Mouse (Mus musculus) embryonic fibroblast, embryonic 13.5 days (primary cell): ENCODE results near the gene Fbxw4.

ENCODE experiments used
- CTCF ChIP-seq: IDR thresholded peaks from 2 replicates; pipeline ENCODE4 v1.5.1; 2011; ENCODE audit warnings: mild to moderate bottlenecking, control low read depth, low read length, moderate library complexity, borderline replicate concordance; ENCODE audit not compliant: insufficient read depth
- POLR2A ChIP-seq: IDR thresholded peaks from 2 replicates; pipeline ENCODE4 v1.6.1; 2011; ENCODE audit warnings: low read depth, mild to moderate bottlenecking, control low read depth, low read length, moderate library complexity

DNA sequence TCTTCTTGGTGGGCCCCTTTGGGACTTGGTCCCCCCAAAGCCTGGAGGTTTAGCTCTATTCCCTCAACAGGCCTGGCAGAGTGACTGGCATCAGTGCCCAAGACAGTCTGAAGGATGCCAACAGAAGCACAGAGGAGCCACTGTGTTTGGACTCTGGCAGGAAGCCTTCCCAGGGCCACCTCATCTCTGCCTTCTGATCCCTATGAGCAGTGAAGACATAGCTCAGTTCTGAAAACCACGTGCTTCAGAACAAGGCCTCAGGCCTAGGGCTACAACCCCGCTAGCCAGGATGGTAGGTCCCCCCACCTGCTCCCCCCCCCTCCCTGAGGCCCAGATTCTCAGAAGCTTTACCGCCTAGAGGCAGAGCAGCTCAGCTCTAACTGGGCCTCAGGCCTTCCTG, 45.2 kb downstream of the Fbxw4 start:
- no peak for TF ChIP-seq CTCF
- TF ChIP-seq POLR2A = no peak
